Mouse (Mus musculus) testis, adult 2 months (tissue): ENCODE measurements at regions not wholly inside any gene's neighbourhood (a gene's known extent, or its start where the extent isn't known, plus 50 kb on each side); places are given as distances from the start of the nearest gene placed in this dataset.

ENCODE experiments used
- CTCF ChIP-seq: fragments of 200-500 bp; IDR thresholded peaks from 2 replicates; pipeline ENCODE4 v1.5.1; 2012; ENCODE audit warnings: low read depth, mild to moderate bottlenecking, inconsistent platforms, low read length, moderate library complexity; ENCODE audit not compliant: control insufficient read depth, insufficient read depth, insufficient replicate concordance
- POLR2A ChIP-seq: fragments of 200-500 bp; IDR thresholded peaks from 2 replicates; pipeline ENCODE4 v1.6.1; 2012; ENCODE audit warnings: low read depth, mild to moderate bottlenecking, inconsistent platforms, low read length, moderate library complexity; ENCODE audit not compliant: control insufficient read depth

- no peak for TF ChIP-seq POLR2A
- TF ChIP-seq CTCF, result no peak
Observed at GRCm38 (mm10) chr17:79447170-79447569, 92.3 kb upstream of the Cdc42ep3 start.
